Mouse (Mus musculus) lung, postnatal 14 days (tissue): ENCODE results near the gene Spats1.
A peak's percentile ranks its signal among the peaks of the same experiment; 100 is the strongest.
"Not testable (repeated sequence)": the region's sequence is repeated elsewhere in the genome, so short reads cannot be mapped to it uniquely, and the experiment has no call there.

Experiments used
- DNase-seq: peaks from one replicate; pipeline ENCODE4 v3.0.0; 2021

The Spats1 gene

DNA sequence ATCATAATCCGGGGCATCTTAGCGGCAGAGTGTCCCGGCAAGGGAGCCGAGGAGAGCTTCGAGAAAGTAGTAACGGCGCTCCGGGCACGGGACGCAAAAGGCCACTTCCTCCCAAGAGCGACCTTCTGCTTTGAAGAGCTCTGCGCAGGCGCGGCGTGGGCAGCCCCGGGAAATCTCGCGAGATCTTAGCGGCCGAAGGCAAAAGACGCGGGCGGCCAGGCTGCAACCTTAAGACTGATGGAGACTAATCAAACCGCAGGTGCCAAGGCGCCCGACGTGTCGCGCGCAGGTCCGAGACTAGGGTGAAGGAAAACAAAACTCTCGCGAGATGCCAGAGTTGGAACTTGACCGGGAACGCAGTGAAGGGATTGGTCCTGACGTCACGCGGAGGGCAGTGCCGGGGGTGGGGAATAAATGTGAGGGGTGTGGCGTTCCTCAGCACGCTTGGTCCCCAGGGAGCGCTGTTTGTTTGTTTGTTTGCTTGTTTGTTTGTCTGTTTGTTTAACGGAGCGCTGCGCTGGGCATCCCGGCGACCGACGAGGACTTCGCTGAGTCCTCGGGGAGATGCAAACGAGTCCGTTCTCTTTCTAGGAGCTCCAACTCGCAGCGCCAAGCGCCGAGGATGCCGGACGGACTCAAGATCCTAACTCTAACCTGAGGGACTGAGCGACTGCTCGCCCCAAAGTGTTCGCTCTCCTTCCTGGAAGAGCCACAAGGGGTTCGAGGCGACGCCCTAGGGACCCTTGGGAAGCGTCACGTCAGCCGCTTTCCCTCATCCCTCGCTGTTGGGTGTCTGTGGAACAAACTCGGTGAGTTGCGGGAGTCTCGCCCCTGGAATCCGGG, 41.6 kb downstream of the Spats1 start, which contains the start of gene Cdc5l:
TSS of gene Cdc5l (minus strand) at position 319 of the 843 bp plus-strand sequence.
- peak; percentile 97 for DNase-seq

- no peak for DNase-seq
Observed at GRCm38 (mm10) chr17:45432706-45433398, 42.4 kb downstream of the Spats1 start.

- no peak for DNase-seq
Observed at GRCm38 (mm10) chr17:45432007-45432406, 43.2 kb downstream of the Spats1 start.

GRCm38 (mm10) chr17:45417387-45417786, 57.8 kb downstream of the Spats1 start:
- DNase-seq = no peak

GRCm38 (mm10) chr17:45411617-45412016, 63.6 kb downstream of the Spats1 start:
- not testable (repeated sequence) for DNase-seq

GRCm38 (mm10) chr17:45408719-45409118, 66.5 kb downstream of the Spats1 start:
- no peak for DNase-seq

DNA sequence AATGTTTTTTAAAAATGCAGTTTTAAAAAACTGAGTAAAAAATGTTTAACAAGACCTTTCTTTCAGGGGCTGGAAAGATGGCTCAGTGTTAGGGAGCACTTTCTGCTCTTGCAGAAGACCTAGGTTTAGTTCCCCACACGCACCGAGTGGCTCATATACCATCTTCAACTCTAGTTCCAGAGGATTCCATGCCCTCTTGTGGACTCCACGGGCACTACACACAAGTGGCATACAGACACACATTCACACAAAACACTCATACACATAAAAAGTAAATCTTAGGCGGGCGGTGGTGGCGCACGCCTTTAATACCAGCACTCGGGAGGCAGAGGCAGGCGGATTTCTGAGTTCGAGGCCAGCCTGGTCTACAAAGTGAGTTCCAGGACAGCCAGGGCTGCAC, 68.9 kb downstream of the Spats1 start:
- DNase-seq = no peak

- peak; percentile 68 for DNase-seq
Observed at GRCm38 (mm10) chr17:45403207-45403606, 72.0 kb downstream of the Spats1 start.

GRCm38 (mm10) chr17:45402601-45403000, 72.6 kb downstream of the Spats1 start:
- DNase-seq = no peak

DNA sequence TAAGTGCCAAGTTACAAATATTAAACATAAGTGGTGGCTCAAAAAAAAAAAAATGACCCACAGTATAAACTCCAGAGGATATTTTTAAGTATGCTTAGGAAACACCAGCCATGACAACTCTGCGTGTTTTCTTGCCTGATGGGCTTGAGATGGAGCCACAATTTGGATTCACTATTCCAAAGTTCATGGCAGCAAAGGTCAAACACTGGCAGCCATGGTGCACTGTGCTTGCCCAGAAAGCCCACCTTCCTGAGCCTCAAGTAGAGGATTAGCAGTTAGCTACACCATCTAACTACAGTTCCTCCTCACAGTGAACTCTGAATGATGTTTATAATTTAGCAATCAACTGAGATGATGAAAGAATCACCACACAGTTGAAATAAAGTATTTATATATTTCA, 73.1 kb downstream of the Spats1 start:
- no peak for DNase-seq

DNA sequence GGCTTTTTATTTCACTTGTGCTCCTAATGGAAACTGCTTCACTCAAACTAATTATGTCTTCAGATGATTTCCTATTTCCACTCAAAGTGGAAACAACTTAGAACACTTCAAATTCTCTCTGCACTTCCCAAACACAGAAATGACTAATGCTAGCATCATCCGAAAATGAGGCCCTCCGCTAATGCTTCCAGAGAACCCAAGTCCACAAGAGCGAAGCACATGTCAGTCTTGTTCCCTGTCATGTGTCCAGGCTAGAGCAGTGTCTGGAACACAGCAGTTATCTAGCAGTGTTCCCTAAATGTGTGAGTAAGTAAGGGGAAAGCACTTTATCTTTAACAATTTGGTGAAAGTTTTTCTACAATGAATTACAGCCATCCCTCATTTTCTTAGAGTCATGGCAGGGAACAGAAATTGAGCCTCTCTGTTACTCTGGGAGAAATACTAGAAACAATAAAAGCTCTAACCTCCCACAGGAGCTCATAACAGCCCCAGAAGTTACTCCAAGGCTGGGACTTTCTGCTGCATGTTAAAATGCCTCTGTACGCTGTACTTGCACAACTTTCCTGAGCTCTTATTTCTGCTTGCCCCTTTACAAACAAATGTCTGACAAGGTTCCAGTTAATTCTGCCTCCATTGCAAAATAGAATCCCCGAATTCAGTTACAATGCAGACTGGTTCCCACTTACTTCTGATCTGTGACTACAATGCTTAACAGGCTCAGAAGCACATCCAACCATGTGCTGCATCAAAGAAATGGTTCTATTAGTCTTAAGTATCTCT, 73.9 kb downstream of the Spats1 start:
- no peak for DNase-seq

DNA sequence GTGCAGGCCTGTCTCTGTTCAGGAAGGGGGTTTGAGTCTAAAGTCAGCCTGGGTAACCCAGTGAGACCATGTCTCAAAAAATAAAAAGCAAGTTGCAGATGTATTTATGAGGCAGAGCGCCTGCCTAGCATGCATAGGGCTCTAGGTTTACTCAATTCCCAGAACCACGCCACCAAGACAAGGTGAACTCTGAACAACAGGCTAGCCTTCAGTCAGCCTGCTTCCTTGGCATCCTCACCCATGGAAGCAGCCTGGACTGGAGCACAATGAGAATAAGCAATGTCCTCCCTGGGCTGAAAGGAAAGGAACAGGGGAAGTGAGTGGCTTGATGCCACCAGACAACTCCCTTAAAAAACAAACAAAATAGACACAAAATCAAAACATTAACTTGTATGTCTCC, 77.2 kb downstream of the Spats1 start:
- no peak for DNase-seq

- DNase-seq = no peak
Observed at GRCm38 (mm10) chr17:45397541-45397940, 77.7 kb downstream of the Spats1 start.

DNA sequence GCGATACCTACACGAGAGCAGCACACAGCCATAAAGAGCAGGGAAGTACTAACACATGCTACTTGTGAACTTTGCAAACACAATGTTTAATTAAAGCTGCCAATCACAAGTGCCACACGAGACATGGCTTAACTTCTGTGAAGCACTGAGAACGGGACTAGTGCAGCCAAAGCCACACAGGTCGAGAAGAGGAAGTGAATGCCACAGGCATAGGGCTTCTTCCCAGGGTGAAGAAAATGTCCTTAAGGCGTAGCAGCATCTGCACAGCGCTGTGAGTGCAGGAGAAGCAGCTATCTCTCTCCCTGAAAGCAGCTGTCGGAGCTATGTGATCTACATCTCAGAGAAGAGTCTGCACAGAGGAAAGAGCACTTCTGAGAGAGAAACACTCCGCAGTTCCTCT, 80.6 kb downstream of the Spats1 start:
- no peak for DNase-seq

DNA sequence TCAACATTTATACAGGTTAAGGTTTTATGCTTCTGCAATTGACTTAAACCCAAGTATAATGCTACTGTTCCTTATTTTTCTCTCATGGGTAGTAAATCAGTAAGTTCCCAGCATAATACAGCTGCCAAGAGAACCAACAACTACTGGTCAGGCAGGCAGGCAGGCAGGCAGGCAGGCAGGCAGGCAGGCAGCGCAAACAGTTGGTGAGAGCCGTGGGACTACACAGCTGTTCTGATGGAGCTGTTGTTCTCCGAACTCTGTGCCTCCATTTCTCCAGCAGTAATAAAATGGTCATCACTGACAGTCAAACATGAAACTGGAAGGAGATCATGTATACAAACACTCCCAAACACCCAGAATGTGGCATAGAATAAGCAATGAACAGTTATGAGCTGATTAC, 81.5 kb downstream of the Spats1 start:
- no peak for DNase-seq
